Mouse (Mus musculus) stomach, postnatal 0 days (tissue): ENCODE measurements around the gene Mpig6b.

Experiments
- CTCF ChIP-seq: IDR thresholded peaks from 2 replicates; pipeline ENCODE4 v1.5.1; 2016; ENCODE audit warnings: antibody characterized with exemption, low read depth, mild to moderate bottlenecking, moderate library complexity
- EP300 ChIP-seq: optimal IDR thresholded peaks from 2 replicates; pipeline ENCODE3; 2016; ENCODE audit warnings: antibody characterized with exemption

- no peak for TF ChIP-seq CTCF
- TF ChIP-seq EP300: no peak
Measured at GRCm38 (mm10) chr17:35024261-35024660, 41.7 kb downstream of the Mpig6b start.
